In genomic region chr2:85139393-85139792, GRCm38 (mm10) we compare ENCODE assay signal across 12 mouse cellular contexts. TPM values are rescaled to one million over a fixed set of nuclear protein-coding genes. Genes with fewer than 3 reads are reported as not detected.
DNase-seq lines count a peak whose midpoint lies in the region; ATAC-seq and TF ChIP-seq lines count a peak whose summit lies in the region.
"Had no signal": no experiment of that assay in that cellular context is flagged by ENCODE, and none has a peak within 500 bp of the region (broad histone marks: within the 10 kb centered on the region; RNA-seq: fewer than 3 reads in every experiment).

No protein-coding gene starts in this region.

- peak overlapping the region; percentile 31; the same call in 1 of the 2 replicates for H3K27ac ChIP-seq in heart, embryonic 15.5 days
- H3K27ac ChIP-seq in midbrain, embryonic 11.5 days (ENCODE audit: low read depth, low read length) = no peak overlapping the region
- no peak overlapping the region for H3K27ac ChIP-seq in midbrain, embryonic 10.5 days (replicated peaks)
- no peak overlapping the region for H3K27ac ChIP-seq in limb, embryonic 14.5 days (replicated peaks; ENCODE audit: low read depth, low read length)
- no peak overlapping the region; the same call in 1 of the 2 replicates for H3K27ac ChIP-seq in stomach, embryonic 15.5 days

- no peak for TF ChIP-seq POLR2A in limb, embryonic 14.5 days (IDR thresholded peaks at IDR 0.05; ENCODE audit: borderline replicate concordance, extremely low read depth, insufficient read depth, insufficient read length)

- 26% methylated on average over 4 of the region's 4 CpGs for WGBS in heart, embryonic 15.5 days
- 78% methylated on average over 4 of the region's 4 CpGs for WGBS in midbrain, embryonic 11.5 days
- 62% methylated on average over 4 of the region's 4 CpGs for WGBS in midbrain, embryonic 10.5 days
- 58% methylated on average over 4 of the region's 4 CpGs for WGBS in limb, embryonic 14.5 days
- 65% methylated on average over 4 of the region's 4 CpGs for WGBS in stomach, embryonic 15.5 days

- no peak overlapping the region for H3K4me2 ChIP-seq in heart, embryonic 15.5 days
- H3K4me2 ChIP-seq in midbrain, embryonic 11.5 days = no peak overlapping the region
- H3K4me2 ChIP-seq in limb, embryonic 14.5 days (replicated peaks; ENCODE audit: low read depth, low read length, severe bottlenecking) = no peak overlapping the region
- no peak overlapping the region for H3K4me2 ChIP-seq in stomach, embryonic 15.5 days

- 0 out of 2 replicates have a peak overlapping the region, but pooled peaks have one; percentile 5 for H3K9ac ChIP-seq in heart, embryonic 15.5 days
- no peak overlapping the region for H3K9ac ChIP-seq in midbrain, embryonic 11.5 days (ENCODE audit: low read length)
- peak overlapping the region; percentile 12; the same call in 1 of the 2 replicates for H3K9ac ChIP-seq in limb, embryonic 14.5 days (ENCODE audit: low read depth, low read length, severe bottlenecking)
- H3K9ac ChIP-seq in stomach, embryonic 15.5 days = no peak overlapping the region

- H3K4me1 ChIP-seq in heart, embryonic 15.5 days (replicated peaks) = peaks cover 8% of the 10 kb centered on the region; the same call in 1 of the 2 replicates
- H3K4me1 ChIP-seq in midbrain, embryonic 11.5 days (ENCODE audit: control insufficient read depth, insufficient read depth, low read length) = no peaks in the 10 kb centered on the region
- H3K4me1 ChIP-seq in midbrain, embryonic 10.5 days = peaks cover 10% of the 10 kb centered on the region
- H3K4me1 ChIP-seq in limb, embryonic 14.5 days (ENCODE audit: control insufficient read depth, insufficient read depth, low read length) = no peaks in the 10 kb centered on the region
- H3K4me1 ChIP-seq in stomach, embryonic 15.5 days = no peaks in the 10 kb centered on the region

- no peak for ATAC-seq in heart, embryonic 15.5 days (replicated peaks; ENCODE audit: insufficient number of reproducible peaks, insufficient read depth, low FRiP score, low read depth)
- ATAC-seq in midbrain, embryonic 11.5 days (ENCODE audit: low FRiP score) = no peak
- no peak for ATAC-seq in limb, embryonic 14.5 days (ENCODE audit: low FRiP score, low read depth)
- ATAC-seq in stomach, embryonic 15.5 days (ENCODE audit: insufficient read depth, low FRiP score, low read depth) = no peak
- ATAC-seq: CD4-positive, CD25-positive, alpha-beta regulatory T cell, adult 4 months; midbrain, embryonic 16.5 days had no signal

- 0 out of 2 replicates have a peak, but pooled peaks cover 7% of the 10 kb centered on the region for H3K27me3 ChIP-seq in heart, embryonic 15.5 days
- H3K27me3 ChIP-seq in midbrain, embryonic 11.5 days (ENCODE audit: control insufficient read depth, insufficient read depth, low read length) = no peaks in the 10 kb centered on the region; the same call in 1 of the 2 replicates
- no peaks in the 10 kb centered on the region for H3K27me3 ChIP-seq in midbrain, embryonic 10.5 days (ENCODE audit: low read depth, poor library complexity, severe bottlenecking)
- H3K27me3 ChIP-seq in limb, embryonic 14.5 days (ENCODE audit: control insufficient read depth, insufficient read depth, low read length) = no peaks in the 10 kb centered on the region
- H3K27me3 ChIP-seq in stomach, embryonic 15.5 days (replicated peaks) = no peaks in the 10 kb centered on the region

- H3K36me3 ChIP-seq in heart, embryonic 15.5 days = no peaks in the 10 kb centered on the region
- no peaks in the 10 kb centered on the region for H3K36me3 ChIP-seq in midbrain, embryonic 11.5 days (ENCODE audit: control insufficient read depth, insufficient read depth, low read length)
- H3K36me3 ChIP-seq in midbrain, embryonic 10.5 days = no peaks in the 10 kb centered on the region
- no peaks in the 10 kb centered on the region for H3K36me3 ChIP-seq in limb, embryonic 14.5 days (ENCODE audit: control insufficient read depth, insufficient read depth, low read length)
- H3K36me3 ChIP-seq in stomach, embryonic 15.5 days = no peaks in the 10 kb centered on the region

- intact Hi-C loops in heart, postnatal 36 days (cut with DNase I) = no loop called here

- H3K9me3 ChIP-seq in heart, embryonic 15.5 days (replicated peaks) = no peaks in the 10 kb centered on the region
- H3K9me3 ChIP-seq in midbrain, embryonic 11.5 days (ENCODE audit: control insufficient read depth, low read length) = no peaks in the 10 kb centered on the region
- H3K9me3 ChIP-seq in midbrain, embryonic 10.5 days (replicated peaks) = no peaks in the 10 kb centered on the region
- no peaks in the 10 kb centered on the region for H3K9me3 ChIP-seq in limb, embryonic 14.5 days (ENCODE audit: control insufficient read depth, low read length)
- H3K9me3 ChIP-seq in stomach, embryonic 15.5 days = no peaks in the 10 kb centered on the region

- H3K4me3 ChIP-seq in heart, embryonic 15.5 days = peak overlapping the region; percentile 29
- no peak overlapping the region for H3K4me3 ChIP-seq in midbrain, embryonic 11.5 days (ENCODE audit: low read depth, low read length)
- H3K4me3 ChIP-seq in midbrain, embryonic 10.5 days = no peak overlapping the region
- 0 out of 2 replicates have a peak overlapping the region, but pooled peaks have one; percentile 1 for H3K4me3 ChIP-seq in limb, embryonic 14.5 days (replicated peaks; ENCODE audit: low read length)
- H3K4me3 ChIP-seq in stomach, embryonic 15.5 days (replicated peaks) = peak overlapping the region; percentile 23

- DNase-seq in heart, postnatal 36 days = no peak
- DNase-seq in midbrain, embryonic 11.5 days (ENCODE audit: low spot score, missing footprints) = peak; percentile 60
- DNase-seq in midbrain, embryonic 10.5 days (ENCODE audit: low spot score) = no peak
- no peak for DNase-seq in limb, embryonic 14.5 days (ENCODE audit: low spot score)
- no peak for DNase-seq in adrenal gland, postnatal 36 days
- DNase-seq in gastrocnemius, postnatal 4 days (ENCODE audit: low spot score in 2 of 2) = no peak
- DNase-seq: cerebellum, postnatal 36 days had no signal

RNA-seq across cellular contexts. Expression of gene Aplnr, which starts 3.4 kb away (rescaled TPM):
- polyA plus RNA-seq in heart, embryonic 15.5 days (2015; fragmentation: Nextera tagmentation; extraction: Ambion mirVana) = 36.0 and 47.7 TPM in 2 replicates
- total RNA-seq in heart, postnatal 36 days (2021) = 10 to 100 TPM; 34.0 to 60.3 TPM
- 29.8 and 29.9 TPM in 2 replicates for polyA plus RNA-seq in midbrain, embryonic 11.5 days (2014; fragmentation: Nextera tagmentation; extraction: Ambion mirVana)
- 35.2 and 35.8 TPM in 2 replicates for polyA plus RNA-seq in midbrain, embryonic 10.5 days (2016; fragmentation: Nextera tagmentation; extraction: Ambion mirVana)
- polyA plus RNA-seq in limb, embryonic 14.5 days (2012; rRNA removed) = 37.0 and 38.2 TPM in 2 replicates
- 47.3 and 47.9 TPM in 2 replicates for polyA plus RNA-seq in limb, embryonic 14.5 days (2014; fragmentation: Nextera tagmentation; extraction: Ambion mirVana)
- polyA plus RNA-seq in stomach, embryonic 15.5 days (2015; fragmentation: Nextera tagmentation; extraction: Ambion mirVana) = 65.3 and 72.1 TPM in 2 replicates
- 10 to 100 TPM; 20.0 to 27.1 TPM for total RNA-seq in adrenal gland, postnatal 36 days (2021)
- total RNA-seq in gastrocnemius, postnatal 4 days (2021) = 10 to 100 TPM; 86.8 to 91.9 TPM
- total RNA-seq: hematopoietic stem cell, adult 5-6 weeks had no signal
- polyA plus RNA-seq: CD4-positive, CD25-positive, alpha-beta regulatory T cell, adult 4 months had no signal

RNA-seq across cellular contexts. Expression of gene Lrrc55, which starts 57.6 kb away (rescaled TPM):
- polyA plus RNA-seq in heart, embryonic 15.5 days (2015; fragmentation: Nextera tagmentation; extraction: Ambion mirVana) = 0.37 and 0.48 TPM in 2 replicates
- 1 to 10 TPM; 1.8 to 2.0 TPM for total RNA-seq in heart, postnatal 36 days (2021)
- 1.2 and 1.3 TPM in 2 replicates for polyA plus RNA-seq in midbrain, embryonic 11.5 days (2014; fragmentation: Nextera tagmentation; extraction: Ambion mirVana)
- polyA plus RNA-seq in midbrain, embryonic 10.5 days (2016; fragmentation: Nextera tagmentation; extraction: Ambion mirVana) = 0.25 and 0.76 TPM in 2 replicates
- polyA plus RNA-seq in limb, embryonic 14.5 days (2012; rRNA removed) = 1.3 and 1.7 TPM in 2 replicates
- polyA plus RNA-seq in limb, embryonic 14.5 days (2014; fragmentation: Nextera tagmentation; extraction: Ambion mirVana) = 0.91 and 1.0 TPM in 2 replicates
- 2.8 and 3.5 TPM in 2 replicates for polyA plus RNA-seq in stomach, embryonic 15.5 days (2015; fragmentation: Nextera tagmentation; extraction: Ambion mirVana)
- 10 to 100 TPM; 13.8 to 24.4 TPM for total RNA-seq in adrenal gland, postnatal 36 days (2021)
- total RNA-seq in gastrocnemius, postnatal 4 days (2021) = 1 to 10 TPM; 3.0 to 4.7 TPM
- total RNA-seq: hematopoietic stem cell, adult 5-6 weeks had no signal
- polyA plus RNA-seq: CD4-positive, CD25-positive, alpha-beta regulatory T cell, adult 4 months had no signal

Comparison
In these comparisons a context has a peak if more than half of its experiments do, and no peak if none do; other contexts are left out.
1. H3K4me3 ChIP-seq: peak in heart, embryonic 15.5 days (single experiment), limb, embryonic 14.5 days (single experiment) and stomach, embryonic 15.5 days (single experiment); none in midbrain, embryonic 11.5 days (single experiment) and midbrain, embryonic 10.5 days (single experiment).
2. H3K9ac ChIP-seq: peak in heart, embryonic 15.5 days (single experiment) and limb, embryonic 14.5 days (single experiment); none in midbrain, embryonic 11.5 days (single experiment) and stomach, embryonic 15.5 days (single experiment).